Mouse (Mus musculus) hematopoietic stem cell, adult 5-6 weeks (primary cell): ENCODE data around the gene Ctf1. TPM values are rescaled to one million over a fixed set of nuclear protein-coding genes. Genes with fewer than 3 reads are reported as not detected.

Source experiments
- ATAC-seq, 2 experiments: fragments of 125-278 bp in 1 of 2; replicated peaks in 1 of 2; 2 replicates each; pipeline ENCODE4 v1.8.0; 2016 to 2017; ENCODE audit warnings: inconsistent platforms in 2 of 2, mild to moderate bottlenecking in 2 of 2, moderate number of reproducible peaks in 2 of 2, low read depth in 1 of 2, moderate TSS enrichment in 1 of 2; ENCODE audit not compliant: low FRiP score in 2 of 2, poor library complexity in 2 of 2, severe bottlenecking in 2 of 2, insufficient read depth in 1 of 2, low TSS enrichment in 1 of 2
- total RNA-seq: library from RNA; stranded (forward); fragments of 172-1452, 232-1000 nt; gene quantifications from 2 replicates; pipeline ENCODE4 v1.2.3, GENCODE M21; 2017

The Ctf1 gene
- total RNA-seq, 1 experiment from 2014 or later, result 1.3 TPM

- ATAC-seq, result no peak
Measured at GRCm38 (mm10) chr7:127751619-127752018, 39.1 kb downstream of the Ctf1 start.

GRCm38 (mm10) chr7:127752069-127752468 is 39.5 kb downstream of the Ctf1 start:
- no peak for ATAC-seq

GRCm38 (mm10) chr7:127753158-127753557 is 40.6 kb downstream of the Ctf1 start:
- ATAC-seq, result no peak

GRCm38 (mm10) chr7:127753741-127754140 is 41.2 kb downstream of the Ctf1 start:
- no peak for ATAC-seq

GRCm38 (mm10) chr7:127759716-127760115 is 47.2 kb downstream of the Ctf1 start:
- ATAC-seq, result peak; percentile 51 to 53; a peak in 1 of 4 replicates

GRCm38 (mm10) chr7:127760478-127760877 is 47.9 kb downstream of the Ctf1 start:
- ATAC-seq, result no peak

GRCm38 (mm10) chr7:127761026-127761425 is 48.5 kb downstream of the Ctf1 start:
- ATAC-seq, result peak; percentile 67 to 76; a peak in 1 of 4 replicates

GRCm38 (mm10) chr7:127763642-127764041 is 51.1 kb downstream of the Ctf1 start:
- no peak for ATAC-seq

GRCm38 (mm10) chr7:127765756-127766155 is 53.2 kb downstream of the Ctf1 start:
- ATAC-seq, result no peak

GRCm38 (mm10) chr7:127766851-127767609 is 54.5 kb downstream of the Ctf1 start:
- ATAC-seq, result no peak

Other genes with a start within 250 kb of the Ctf1 start
- 15.2 and 27.3 TPM in 2 replicates for gene Fbrs, start 233.5 kb upstream of the Ctf1 start, total RNA-seq
- gene Srcap, start 200.8 kb upstream of the Ctf1 start, total RNA-seq, result 24.2 and 38.4 TPM in 2 replicates
- 8.9 and 9.1 TPM in 2 replicates for gene Gm42715, start 193.2 kb upstream of the Ctf1 start, total RNA-seq
- 0.65 and 9.4 TPM in 2 replicates for gene Tmem265, start 151.3 kb upstream of the Ctf1 start, total RNA-seq
- 35.7 and 51.0 TPM in 2 replicates for gene Phkg2, start 139.4 kb upstream of the Ctf1 start, total RNA-seq
- 3.6 and 8.4 TPM in 2 replicates for gene Ccdc189, start 124.1 kb upstream of the Ctf1 start, total RNA-seq
- gene Rnf40, start 124.0 kb upstream of the Ctf1 start, total RNA-seq, result 52.4 and 54.8 TPM in 2 replicates
- 16.1 and 16.8 TPM in 2 replicates for gene Zfp629, start 96.9 kb upstream of the Ctf1 start, total RNA-seq
- gene Bcl7c, start 3.8 kb upstream of the Ctf1 start, total RNA-seq, result 60.5 and 72.0 TPM in 2 replicates
- gene Ctf2, start 19.4 kb downstream of the Ctf1 start, total RNA-seq, result not detected in 2 replicates
- gene Fbxl19, start 31.8 kb downstream of the Ctf1 start, total RNA-seq, result 15.1 and 18.5 TPM in 2 replicates
- 25.3 and 34.4 TPM in 2 replicates for gene Orai3, start 57.1 kb downstream of the Ctf1 start, total RNA-seq
- 12.4 and 15.2 TPM in 2 replicates for gene Setd1a, start 63.9 kb downstream of the Ctf1 start, total RNA-seq
- gene Gm49388, start 72.9 kb downstream of the Ctf1 start, total RNA-seq, result not detected in 2 replicates
- gene Hsd3b7, start 87.9 kb downstream of the Ctf1 start, total RNA-seq, result 30.2 and 35.6 TPM in 2 replicates
- 47.1 and 82.4 TPM in 2 replicates for gene Stx4a, start 111.6 kb downstream of the Ctf1 start, total RNA-seq
- gene Stx1b, start 111.8 kb downstream of the Ctf1 start, total RNA-seq, result 0.40 and 1.6 TPM in 2 replicates
- 44.5 and 50.2 TPM in 2 replicates for gene Zfp646, start 163.5 kb downstream of the Ctf1 start, total RNA-seq
- gene Zfp668, start 164.1 kb downstream of the Ctf1 start, total RNA-seq, result 5.4 and 7.0 TPM in 2 replicates
- gene Prss53, start 178.2 kb downstream of the Ctf1 start, total RNA-seq, result 0.94 TPM in 1 of 2 replicates, not detected in the other
- not detected in 2 replicates for gene Gm21974, start 182.7 kb downstream of the Ctf1 start, total RNA-seq
- gene Vkorc1, start 182.9 kb downstream of the Ctf1 start, total RNA-seq, result 31.1 and 40.5 TPM in 2 replicates
- 37.4 and 44.7 TPM in 2 replicates for gene Bckdk, start 191.3 kb downstream of the Ctf1 start, total RNA-seq
- gene Kat8, start 199.8 kb downstream of the Ctf1 start, total RNA-seq, result 42.5 and 48.2 TPM in 2 replicates
- gene Prss8, start 217.4 kb downstream of the Ctf1 start, total RNA-seq, result not detected in 2 replicates
- 1.2 and 2.3 TPM in 2 replicates for gene Prss36, start 234.0 kb downstream of the Ctf1 start, total RNA-seq